Mouse (Mus musculus): Measurements from ENCODE around the gene Tfip11. TPM values are rescaled to one million over a fixed set of nuclear protein-coding genes. Genes with fewer than 3 reads are reported as not detected.

The Tfip11 gene
- total RNA-seq, 2 experiments from 2014 or later, result 12.0 to 13.2 TPM

DNA sequence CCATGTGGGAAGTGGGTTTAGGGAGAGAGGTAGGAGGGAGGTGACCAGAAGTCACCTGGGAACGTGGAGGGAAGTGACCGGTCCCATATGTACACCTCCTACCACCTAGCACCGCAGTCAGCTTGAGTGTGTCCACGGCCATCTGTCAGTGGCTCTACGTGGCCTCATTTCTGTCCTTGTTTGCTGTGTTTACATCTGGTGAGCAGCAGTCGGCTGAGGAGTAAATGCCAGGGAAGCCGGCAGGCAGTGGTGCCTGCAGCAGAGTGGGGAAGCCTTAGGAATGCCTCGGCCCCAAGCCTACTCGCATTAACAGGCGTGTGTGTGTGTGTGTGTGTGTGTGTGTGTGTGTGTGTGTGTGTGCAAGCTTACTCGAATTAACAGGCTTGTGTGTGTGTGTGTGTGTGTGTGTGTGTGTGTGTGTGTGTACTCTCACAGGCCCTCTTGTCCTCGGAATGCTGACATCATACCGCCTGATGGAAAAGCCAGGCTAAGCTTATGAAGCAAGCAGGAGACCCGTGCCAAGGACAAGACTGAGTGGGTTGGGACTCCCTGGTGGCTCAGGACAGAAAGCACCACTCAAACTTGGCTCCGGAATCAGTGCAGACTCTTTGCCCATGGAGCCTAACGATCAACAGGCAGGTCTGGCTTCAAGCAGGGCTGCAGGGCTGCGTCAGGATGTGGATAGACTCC is 56.6 kb downstream of the Tfip11 start:
- intact Hi-C loops (cut with DNase I; ENCODE audit: low total_unique reads), result no loop called here
- peak; percentile 56 for DNase-seq

DNA sequence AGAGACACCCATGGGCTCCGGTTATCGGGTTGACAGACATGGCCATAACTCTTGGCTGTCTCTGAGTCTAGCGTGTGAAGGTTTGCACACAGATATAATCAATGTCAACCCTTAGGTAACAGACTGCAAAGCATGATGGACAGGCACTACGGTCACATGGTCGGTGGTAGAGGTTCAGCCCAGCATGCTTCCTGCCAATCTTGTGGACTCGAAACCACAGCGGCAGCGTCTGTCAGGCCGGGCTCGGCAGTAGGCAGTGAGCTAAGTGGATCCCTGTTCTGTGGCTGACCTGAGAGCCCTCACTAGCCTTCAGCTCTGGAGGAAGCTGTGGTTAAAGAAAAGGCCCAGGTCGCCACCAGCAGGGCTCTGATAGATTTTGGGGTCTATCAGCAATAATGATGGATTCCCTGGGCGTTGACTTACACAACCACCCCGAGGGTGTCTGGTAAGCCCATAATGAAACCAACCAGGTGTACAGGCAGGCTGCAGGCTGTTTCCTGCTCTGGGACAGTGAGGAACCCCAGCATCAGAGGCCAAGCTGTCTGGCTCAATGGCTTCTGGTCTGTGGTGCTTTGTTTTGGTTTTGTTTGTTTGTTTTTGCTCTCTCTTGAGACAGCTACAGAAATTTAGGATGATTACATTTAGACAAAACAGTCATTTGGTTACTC is 58.8 kb downstream of the Tfip11 start:
- intact Hi-C loops (cut with DNase I; ENCODE audit: low total_unique reads), result no loop called here
- no peak for DNase-seq

DNA sequence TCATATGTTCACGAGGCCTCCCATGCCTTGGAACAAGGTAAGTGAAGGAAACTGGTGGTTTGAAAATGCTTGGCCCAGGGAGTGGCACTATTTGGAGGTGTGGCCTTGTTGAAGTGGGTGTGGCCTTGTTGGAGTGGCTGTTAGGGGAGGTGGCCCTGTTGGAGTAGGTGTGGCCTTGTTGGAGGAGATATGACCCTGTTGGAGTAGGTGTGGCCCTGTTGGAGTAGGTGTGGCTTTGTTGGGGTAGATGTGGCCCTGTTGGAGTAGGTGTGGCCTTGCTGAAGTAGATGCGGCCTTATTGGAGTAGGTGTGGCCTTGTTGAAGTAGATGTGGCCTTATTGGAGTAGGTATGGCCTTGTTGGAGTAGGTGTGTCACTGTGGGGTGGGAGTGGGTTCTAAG is 59.8 kb downstream of the Tfip11 start:
- no peak for DNase-seq
- intact Hi-C loops (cut with DNase I; ENCODE audit: low total_unique reads), result no loop called here

Other genes with a start within 250 kb of the Tfip11 start
- under 1 TPM; 0.42 to 0.68 TPM for gene Cryba4, start 73.8 kb upstream of the Tfip11 start, total RNA-seq (2021)
- gene Crybb1, start 70.5 kb upstream of the Tfip11 start, total RNA-seq (2021), result 1 to 10 TPM; 1.9 to 2.0 TPM
- 10 to 100 TPM; 17.4 to 23.4 TPM for gene Tpst2, start 49.7 kb upstream of the Tfip11 start, total RNA-seq (2021)
- gene Srrd, start 16.7 kb downstream of the Tfip11 start, total RNA-seq (2021), result 1 to 10 TPM; 3.2 to 3.3 TPM
- gene Hps4, start 16.7 kb downstream of the Tfip11 start, total RNA-seq (2021), result 1 to 10 TPM; 4.8 to 6.9 TPM
- gene Gm6583, start 29.7 kb downstream of the Tfip11 start, total RNA-seq (2021), result not detected
- gene Asphd2, start 68.5 kb downstream of the Tfip11 start, total RNA-seq (2021), result 1 to 10 TPM in 1 of 2 experiments, under 1 TPM in 1; 0.33 to 1.0 TPM
- not detected for gene Gm6588, start 123.1 kb downstream of the Tfip11 start, total RNA-seq (2021)

All from gastrocnemius, postnatal 14 days (tissue).